Mouse (Mus musculus) kidney, adult 10 weeks (tissue): ENCODE results near the gene Strip2. TPM values are rescaled to one million over a fixed set of nuclear protein-coding genes. Genes with fewer than 3 reads are reported as not detected.

Source experiments
- polyA plus RNA-seq: library from polyadenylated mRNA; stranded (reverse); fragments of 350-450 nt; fragmentation: Illumina TruSeq; extraction: RNeasy Lipid Tissue Mini Kit (QIAGEN cat#74804); gene quantifications from one replicate; pipeline ENCODE4 v1.2.3, GENCODE M21; 2014; ENCODE audit warnings: low read depth, low replicate concordance

Strip2 gene
- polyA plus RNA-seq, result 6.3 TPM

DNA sequence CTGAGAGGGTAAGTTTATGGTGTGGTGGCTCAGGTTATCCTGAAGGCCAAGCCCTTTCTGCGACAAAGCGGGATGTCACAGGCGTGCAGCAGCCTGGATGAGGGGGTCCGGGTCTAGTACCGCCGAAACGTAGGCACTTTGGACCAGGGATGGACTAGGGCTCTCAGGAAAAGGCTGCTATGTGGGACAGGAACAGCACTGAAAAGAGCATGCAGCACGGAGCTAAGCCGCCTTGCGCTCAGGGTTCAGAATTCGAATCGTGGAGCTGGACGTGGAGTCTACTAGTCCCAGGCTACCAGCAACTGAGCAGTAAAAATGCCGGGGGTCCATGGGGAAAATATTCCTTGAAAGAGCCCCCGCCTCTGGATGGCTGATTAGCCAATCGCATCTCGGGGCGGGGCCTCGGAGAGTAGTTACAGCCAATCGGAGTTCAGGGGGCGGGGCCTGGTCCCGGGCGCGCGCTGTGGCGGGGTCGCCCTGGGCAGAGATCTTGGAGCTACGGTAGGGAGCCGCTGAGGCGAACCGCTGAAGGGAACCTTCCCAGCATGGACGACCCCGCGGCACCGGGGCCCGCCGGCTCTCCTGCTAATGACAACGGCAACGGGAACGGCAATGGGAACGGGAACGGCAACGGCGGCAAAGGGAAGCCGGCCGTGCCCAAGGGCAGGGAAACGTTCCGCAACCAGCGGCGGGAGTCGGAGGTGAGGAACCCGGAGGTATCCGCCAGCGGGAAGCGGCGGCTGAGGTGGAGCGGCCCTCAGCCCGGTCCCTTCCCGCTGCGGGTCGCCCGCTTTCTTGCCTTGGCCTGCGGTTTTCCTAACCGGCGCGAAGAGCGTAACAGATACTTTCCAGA, at the start of gene Strip2:
Gene Strip2 (plus strand): TSS at position 483 of the 853 bp plus-strand sequence.

Other genes with a start within 250 kb of the Strip2 start
- gene Tspan33, start 222.8 kb upstream of the Strip2 start, polyA plus RNA-seq, result 4.2 TPM
- gene Smo, start 181.5 kb upstream of the Strip2 start, polyA plus RNA-seq, result 12.8 TPM
- 264 TPM for gene Ahcyl2, start 149.0 kb upstream of the Strip2 start, polyA plus RNA-seq
- 6.7 TPM for gene Nrf1, start 131.0 kb downstream of the Strip2 start, polyA plus RNA-seq